In the genomic region with DNA sequence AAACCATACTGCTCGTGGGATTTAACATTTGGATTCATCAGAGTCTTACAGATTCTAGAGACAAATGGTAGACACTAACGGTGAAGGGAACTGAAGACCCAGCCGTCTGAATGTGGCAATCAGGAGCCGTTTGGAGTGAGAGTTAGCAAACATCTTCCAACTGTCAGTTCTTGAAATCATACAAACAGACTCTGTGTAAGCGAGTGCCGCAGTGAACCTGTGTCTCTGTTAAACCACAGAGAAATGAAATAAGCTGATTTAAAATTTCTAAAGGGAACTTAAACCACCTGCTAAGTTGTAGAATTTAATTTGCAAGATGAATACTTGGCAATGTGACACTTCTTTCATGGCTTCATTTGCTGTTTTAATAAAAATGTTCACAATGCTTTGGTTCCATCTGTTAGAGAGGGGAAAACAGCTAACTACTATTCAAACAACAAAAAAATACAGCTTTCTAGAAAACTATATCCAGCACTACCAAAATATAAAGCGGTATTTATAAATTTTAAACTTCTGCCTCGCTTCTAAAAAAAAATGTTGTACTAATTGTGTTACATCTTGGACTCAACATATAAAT, we compare ENCODE assay signal across 28 mouse cellular contexts.
DNase-seq lines count a peak whose midpoint lies in the region; ATAC-seq lines count a peak whose summit lies in the region.
"Had no signal": no experiment of that assay in that cellular context is flagged by ENCODE, and none has a peak within 500 bp of the region (broad histone marks: within the 10 kb centered on the region; RNA-seq: fewer than 3 reads in every experiment).

No protein-coding gene starts in this region.

- H3K9ac ChIP-seq in forebrain, embryonic 16.5 days (replicated peaks; ENCODE audit: low read depth, low read length): no peak overlapping the region
- H3K9ac ChIP-seq: heart, embryonic 13.5 days; limb, embryonic 13.5 days; liver, embryonic 12.5 days; midbrain, embryonic 12.5 days; neural tube, embryonic 12.5 days had no signal

- H3K4me1 ChIP-seq in forebrain, embryonic 16.5 days (replicated peaks; ENCODE audit: control insufficient read depth, insufficient read depth, low read length): peaks cover 8% of the 10 kb centered on the region
- H3K4me1 ChIP-seq: heart, embryonic 13.5 days; liver, embryonic 12.5 days; midbrain, embryonic 12.5 days; neural tube, embryonic 12.5 days had no signal

- ATAC-seq in frontal cortex, adult (ENCODE audit: low TSS enrichment): peak; percentile 81
- ATAC-seq in forebrain, embryonic 16.5 days: peak; percentile 92
- ATAC-seq: hindbrain, postnatal 0 days; intestine, embryonic 16.5 days; liver, embryonic 12.5 days; Patski had no signal

- intact Hi-C loops in gastrocnemius, postnatal 14 days (cut with DNase I; ENCODE audit: low total_unique reads): no loop called here

- H3K4me2 ChIP-seq in forebrain, embryonic 16.5 days (ENCODE audit: low read length): no peak overlapping the region
- H3K4me2 ChIP-seq: heart, embryonic 13.5 days; limb, embryonic 13.5 days; liver, embryonic 12.5 days; midbrain, embryonic 12.5 days; neural tube, embryonic 12.5 days had no signal

- 48% methylated on average over 8 of the region's 8 CpGs for WGBS in forebrain, embryonic 16.5 days

- H3K36me3 ChIP-seq in forebrain, embryonic 16.5 days (ENCODE audit: control insufficient read depth, insufficient read depth): no peaks in the 10 kb centered on the region
- H3K36me3 ChIP-seq: G1E; heart, embryonic 13.5 days; limb, embryonic 13.5 days; liver, embryonic 12.5 days; midbrain, embryonic 12.5 days; neural tube, embryonic 12.5 days had no signal

- no peaks in the 10 kb centered on the region for H3K9me3 ChIP-seq in forebrain, embryonic 16.5 days (ENCODE audit: control insufficient read depth, low read length)
- H3K9me3 ChIP-seq: G1E; heart, embryonic 13.5 days; limb, embryonic 13.5 days; liver, embryonic 12.5 days; midbrain, embryonic 12.5 days; neural tube, embryonic 12.5 days had no signal

- no peak for DNase-seq in frontal cortex, postnatal 10 days (ENCODE audit: low spot score in 2 of 2)
- DNase-seq in right cerebral cortex, adult 2 months (ENCODE audit: low spot score in 2 of 2): peak; percentile 5 to 6
- DNase-seq in right cerebral cortex, postnatal 25 days: no peak
- DNase-seq in lung, adult 18-20 months: no peak
- no peak for DNase-seq in gastrocnemius, postnatal 14 days
- DNase-seq: adrenal gland, adult 2 months; cerebellum, adult 8-10 months; cerebellum, postnatal 36 days; gastrocnemius, postnatal 25 days; heart, adult 2 months; heart, postnatal 14 days; kidney, adult 9 months; kidney, postnatal 25 days; lung, adult 2 months; lung, postnatal 14 days had no signal

- no peak overlapping the region for H3K4me3 ChIP-seq in forebrain, embryonic 16.5 days (replicated peaks; ENCODE audit: low read length)
- H3K4me3 ChIP-seq: heart, adult 2 months; heart, embryonic 13.5 days; limb, embryonic 13.5 days; liver, embryonic 12.5 days; midbrain, embryonic 12.5 days; neural tube, embryonic 12.5 days had no signal

- no peak overlapping the region for H3K27ac ChIP-seq in forebrain, embryonic 16.5 days (ENCODE audit: low read length)
- H3K27ac ChIP-seq: heart, adult 2 months; heart, embryonic 13.5 days; hindbrain, postnatal 0 days; limb, embryonic 13.5 days; liver, embryonic 12.5 days; midbrain, embryonic 12.5 days; neural tube, embryonic 12.5 days; stomach, postnatal 0 days had no signal

- no peaks in the 10 kb centered on the region for H3K27me3 ChIP-seq in forebrain, embryonic 16.5 days (replicated peaks; ENCODE audit: control insufficient read depth, insufficient read depth, low read length)
- H3K27me3 ChIP-seq: CH12.LX; heart, embryonic 13.5 days; limb, embryonic 13.5 days; liver, embryonic 12.5 days; midbrain, embryonic 12.5 days; neural tube, embryonic 12.5 days had no signal

Comparison
In these comparisons a context has a peak if more than half of its experiments do, and no peak if none do; other contexts are left out.
1. DNase-seq: peak in right cerebral cortex, adult 2 months (2 of 2); none in frontal cortex, postnatal 10 days (0 of 2), right cerebral cortex, postnatal 25 days (single experiment), lung, adult 18-20 months (0 of 2) and gastrocnemius, postnatal 14 days (single experiment).